Mouse (Mus musculus): ENCODE results near the gene Agpat1.

DNA sequence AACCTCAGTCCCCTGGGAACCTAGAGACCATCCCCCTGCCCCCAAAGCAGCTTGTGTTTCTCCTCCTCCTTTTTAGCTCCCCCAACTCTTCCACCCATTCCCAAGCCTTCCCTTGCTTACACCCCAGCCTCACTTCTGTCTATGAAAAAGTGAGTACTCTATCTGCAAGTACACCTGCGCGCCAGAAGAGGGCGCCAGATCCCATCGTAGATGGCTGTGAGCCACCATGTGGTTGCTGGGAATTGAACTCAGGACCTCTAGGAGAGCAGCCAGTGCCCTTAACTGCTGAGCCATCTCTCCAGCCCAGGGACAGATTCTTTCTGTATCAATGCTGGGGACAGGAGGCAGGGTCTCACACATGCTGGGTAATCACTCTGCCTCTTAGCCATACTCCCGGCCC is 32.2 kb upstream of the Agpat1 start:
- peak; percentile 68; the same call in 1 of the 2 replicates for TF ChIP-seq CTCF (IDR thresholded peaks at IDR 0.05; ENCODE audit: extremely low read depth, insufficient read length, insufficient replicate concordance, low read depth, low read length)
- no peak for TF ChIP-seq POLR2A (IDR thresholded peaks at IDR 0.05; ENCODE audit: low read depth, low read length)
